ENCODE assay signal across 8 mouse cellular contexts in genomic region chr13:88823522-88824419, GRCm38 (mm10). TPM values are rescaled to one million over a fixed set of nuclear protein-coding genes. Genes with fewer than 3 reads are reported as not detected.
DNase-seq lines count a peak whose midpoint lies in the region; ATAC-seq and TF ChIP-seq lines count a peak whose summit lies in the region.

No protein-coding gene starts in this region.

- H3K9ac ChIP-seq in hindbrain, postnatal 0 days (replicated peaks; ENCODE audit: low read length), result peak overlapping the region; percentile 50
- H3K9ac ChIP-seq in midbrain, embryonic 15.5 days, result peak overlapping the region; percentile 96

- peak; percentile 80 for ATAC-seq in hindbrain, postnatal 0 days
- ATAC-seq in midbrain, embryonic 15.5 days (replicated peaks), result peak; percentile 72
- ATAC-seq in CD4-positive, CD25-positive, alpha-beta regulatory T cell, adult 4 months, result no peak

- DNase-seq in kidney, adult 18-20 months, result peak; percentile 6
- no peak for DNase-seq in kidney, adult 8-10 months
- DNase-seq in embryonic facial prominence, embryonic 10.5 days (ENCODE audit: low spot score), result peak; percentile 68
- DNase-seq in hindbrain, postnatal 0 days (ENCODE audit: low spot score), result peak; percentile 80
- DNase-seq in left cerebral cortex, postnatal 4 days, result peak; percentile 66
- no peak for DNase-seq in spleen, postnatal 36 days (ENCODE audit: low spot score in 2 of 2)

- intact Hi-C loops in left cerebral cortex, postnatal 4 days (cut with DNase I), result loop anchor here (10.0 kb wide), 2 partner anchors 351 to 711 kb away; partner anchors contain the start of gene Hapln1

- H3K4me1 ChIP-seq in embryonic facial prominence, embryonic 10.5 days, result peaks cover 30% of the 10 kb centered on the region
- H3K4me1 ChIP-seq in hindbrain, postnatal 0 days (ENCODE audit: insufficient read depth, low read length), result no peaks in the 10 kb centered on the region
- peaks cover 5% of the 10 kb centered on the region; the same call in 1 of the 2 replicates for H3K4me1 ChIP-seq in midbrain, embryonic 15.5 days

- no peaks in the 10 kb centered on the region for H3K36me3 ChIP-seq in embryonic facial prominence, embryonic 10.5 days (replicated peaks)
- no peaks in the 10 kb centered on the region for H3K36me3 ChIP-seq in hindbrain, postnatal 0 days (ENCODE audit: insufficient read depth, low read length)
- no peaks in the 10 kb centered on the region for H3K36me3 ChIP-seq in midbrain, embryonic 15.5 days (replicated peaks)

- H3K27me3 ChIP-seq in embryonic facial prominence, embryonic 10.5 days (replicated peaks; ENCODE audit: low read depth, poor library complexity, severe bottlenecking), result peaks cover 21% of the 10 kb centered on the region
- no peaks in the 10 kb centered on the region for H3K27me3 ChIP-seq in hindbrain, postnatal 0 days (ENCODE audit: insufficient read depth, low read length)
- H3K27me3 ChIP-seq in midbrain, embryonic 15.5 days (replicated peaks), result no peaks in the 10 kb centered on the region

- H3K4me2 ChIP-seq in hindbrain, postnatal 0 days (ENCODE audit: low read depth, low read length), result peak overlapping the region; percentile 92
- peak overlapping the region; percentile 94 for H3K4me2 ChIP-seq in midbrain, embryonic 15.5 days

- peak overlapping the region; percentile 79 for H3K4me3 ChIP-seq in embryonic facial prominence, embryonic 10.5 days
- peak overlapping the region; percentile 81 for H3K4me3 ChIP-seq in hindbrain, postnatal 0 days (ENCODE audit: low read length)
- H3K4me3 ChIP-seq in midbrain, embryonic 15.5 days, result peak overlapping the region; percentile 95

- no peak for TF ChIP-seq CTCF in hindbrain, postnatal 0 days (IDR thresholded peaks at IDR 0.05; ENCODE audit: low read depth)

- under 1% methylated on average over 25 of the region's 25 CpGs for WGBS in embryonic facial prominence, embryonic 10.5 days
- WGBS in hindbrain, postnatal 0 days, result under 1% methylated on average over 25 of the region's 25 CpGs
- under 1% methylated on average over 25 of the region's 25 CpGs for WGBS in midbrain, embryonic 15.5 days

- no peaks in the 10 kb centered on the region for H3K9me3 ChIP-seq in embryonic facial prominence, embryonic 10.5 days
- no peaks in the 10 kb centered on the region for H3K9me3 ChIP-seq in hindbrain, postnatal 0 days (ENCODE audit: low read length)
- H3K9me3 ChIP-seq in midbrain, embryonic 15.5 days, result no peaks in the 10 kb centered on the region

- peak overlapping the region; percentile 77 for H3K27ac ChIP-seq in embryonic facial prominence, embryonic 10.5 days (replicated peaks)
- H3K27ac ChIP-seq in hindbrain, postnatal 0 days, result peak overlapping the region; percentile 74
- peak overlapping the region; percentile 88 for H3K27ac ChIP-seq in midbrain, embryonic 15.5 days

RNA-seq across cellular contexts. Expression of gene Edil3, which starts 2.5 kb away (rescaled TPM):
- polyA plus RNA-seq in embryonic facial prominence, embryonic 10.5 days (2016; fragmentation: Nextera tagmentation; extraction: Ambion mirVana), result 13.2 and 13.4 TPM in 2 replicates
- total RNA-seq in hindbrain, postnatal 0 days (2014; rRNA removed), result 90.0 and 90.5 TPM in 2 replicates
- 48.7 and 51.4 TPM in 2 replicates for polyA plus RNA-seq in hindbrain, postnatal 0 days (2015; fragmentation: Nextera tagmentation; extraction: Ambion mirVana)
- total RNA-seq in left cerebral cortex, postnatal 4 days (2021), result 10 to 100 TPM; 64.7 to 71.7 TPM
- polyA plus RNA-seq in midbrain, embryonic 15.5 days (2015; fragmentation: Nextera tagmentation; extraction: Ambion mirVana), result 42.9 and 46.1 TPM in 2 replicates
- polyA plus RNA-seq in CD4-positive, CD25-positive, alpha-beta regulatory T cell, adult 4 months (2017; shearing (Covaris generic)), result under 1 TPM in 1 of 2 experiments, not detected in 1; 0.43 TPM

Comparison
In these comparisons a context has a peak if more than half of its experiments do, and no peak if none do; other contexts are left out.
1. DNase-seq: peak in kidney, adult 18-20 months (single experiment), embryonic facial prominence, embryonic 10.5 days (single experiment), hindbrain, postnatal 0 days (single experiment) and left cerebral cortex, postnatal 4 days (single experiment); none in kidney, adult 8-10 months (0 of 2) and spleen, postnatal 36 days (0 of 2).
2. Peak in every context shown above with its lines, with median percentiles within 50 percentile points of each other: H3K27ac ChIP-seq and H3K4me3 ChIP-seq.